ENCODE assay signal across 8 mouse cellular contexts in genomic region chr5:105799850-105800635, GRCm38 (mm10).
A peak's percentile ranks its signal among the peaks of the same experiment; 100 is the strongest.
DNase-seq lines count a peak whose midpoint lies in the region; ATAC-seq lines count a peak whose summit lies in the region.

No protein-coding gene starts in this region.

- no peak for DNase-seq in heart, postnatal 36 days
- no peak for DNase-seq in midbrain, embryonic 11.5 days (ENCODE audit: low spot score, missing footprints)
- DNase-seq in spleen, postnatal 4 days (ENCODE audit: low spot score in 2 of 2): no peak
- DNase-seq in layer of hippocampus, adult 9-10 months (ENCODE audit: low spot score): no peak
- no peak for DNase-seq in urinary bladder, postnatal 25 days (ENCODE audit: low spot score)

- H3K27me3 ChIP-seq in heart, embryonic 15.5 days: no peaks in the 10 kb centered on the region
- H3K27me3 ChIP-seq in hindbrain, embryonic 15.5 days: no peaks in the 10 kb centered on the region
- H3K27me3 ChIP-seq in midbrain, embryonic 11.5 days (ENCODE audit: control insufficient read depth, insufficient read depth, low read length): no peaks in the 10 kb centered on the region

- H3K27ac ChIP-seq in heart, embryonic 15.5 days: peak overlapping the region; percentile 58
- peak overlapping the region; percentile 31 for H3K27ac ChIP-seq in brown adipose tissue, adult 24 weeks (replicated peaks; ENCODE audit: low read depth, low read length)
- H3K27ac ChIP-seq in hindbrain, embryonic 15.5 days (replicated peaks): peak overlapping the region; percentile 73
- H3K27ac ChIP-seq in midbrain, embryonic 11.5 days (ENCODE audit: low read depth, low read length): no peak overlapping the region; the same call in 1 of the 2 replicates

- 0 out of 2 replicates have a peak, but pooled peaks have one; percentile 27 for ATAC-seq in heart, embryonic 15.5 days (replicated peaks; ENCODE audit: insufficient number of reproducible peaks, insufficient read depth, low FRiP score, low read depth)
- peak; percentile 39 for ATAC-seq in hindbrain, embryonic 15.5 days (ENCODE audit: low FRiP score, low read depth)
- ATAC-seq in midbrain, embryonic 11.5 days (ENCODE audit: low FRiP score): peak; percentile 57; the same call in 1 of the 2 replicates

- 33% methylated on average over 13 of the region's 13 CpGs for WGBS in heart, embryonic 15.5 days
- WGBS in hindbrain, embryonic 15.5 days: 16% methylated on average over 13 of the region's 13 CpGs
- 41% methylated on average over 13 of the region's 13 CpGs for WGBS in midbrain, embryonic 11.5 days

- H3K9me3 ChIP-seq in heart, embryonic 15.5 days (replicated peaks): no peaks in the 10 kb centered on the region
- no peaks in the 10 kb centered on the region for H3K9me3 ChIP-seq in hindbrain, embryonic 15.5 days
- H3K9me3 ChIP-seq in midbrain, embryonic 11.5 days (ENCODE audit: control insufficient read depth, low read length): no peaks in the 10 kb centered on the region

- H3K9ac ChIP-seq in heart, embryonic 15.5 days: no peak overlapping the region
- 0 out of 2 replicates have a peak overlapping the region, but pooled peaks have one; percentile 14 for H3K9ac ChIP-seq in hindbrain, embryonic 15.5 days
- H3K9ac ChIP-seq in midbrain, embryonic 11.5 days (ENCODE audit: low read length): no peak overlapping the region

- no peak overlapping the region for H3K4me2 ChIP-seq in heart, embryonic 15.5 days
- H3K4me2 ChIP-seq in hindbrain, embryonic 15.5 days: peak overlapping the region; percentile 11
- no peak overlapping the region for H3K4me2 ChIP-seq in midbrain, embryonic 11.5 days

- H3K36me3 ChIP-seq in heart, embryonic 15.5 days: no peaks in the 10 kb centered on the region
- H3K36me3 ChIP-seq in hindbrain, embryonic 15.5 days: no peaks in the 10 kb centered on the region
- no peaks in the 10 kb centered on the region for H3K36me3 ChIP-seq in midbrain, embryonic 11.5 days (ENCODE audit: control insufficient read depth, insufficient read depth, low read length)

- peaks cover 16% of the 10 kb centered on the region for H3K4me1 ChIP-seq in heart, embryonic 15.5 days (replicated peaks)
- H3K4me1 ChIP-seq in brown adipose tissue, adult 24 weeks (ENCODE audit: control insufficient read depth, insufficient read depth, insufficient read length, low read length): peaks cover 28% of the 10 kb centered on the region
- H3K4me1 ChIP-seq in hindbrain, embryonic 15.5 days (replicated peaks): peaks cover 24% of the 10 kb centered on the region
- H3K4me1 ChIP-seq in midbrain, embryonic 11.5 days (ENCODE audit: control insufficient read depth, insufficient read depth, low read length): peaks cover 7% of the 10 kb centered on the region; the same call in 1 of the 2 replicates

- intact Hi-C loops in heart, postnatal 36 days (cut with DNase I): loop anchor here (5.0 kb wide), 2 partner anchors 67 to 68 kb away; no protein-coding TSS in a partner anchor

- no peak overlapping the region for H3K4me3 ChIP-seq in heart, embryonic 15.5 days
- H3K4me3 ChIP-seq in brown adipose tissue, adult 24 weeks (ENCODE audit: insufficient read depth, low read depth, low read length): no peak overlapping the region
- no peak overlapping the region for H3K4me3 ChIP-seq in hindbrain, embryonic 15.5 days
- no peak overlapping the region for H3K4me3 ChIP-seq in midbrain, embryonic 11.5 days (ENCODE audit: low read depth, low read length)
